Mouse (Mus musculus): ENCODE results near the gene Sf3b1. TPM values are rescaled to one million over a fixed set of nuclear protein-coding genes. Genes with fewer than 3 reads are reported as not detected.
"Not testable (repeated sequence)": the region's sequence is repeated elsewhere in the genome, so short reads cannot be mapped to it uniquely, and the experiment has no call there.

Gene Sf3b1
- polyA plus RNA-seq, 1 experiment: 172 TPM

DNA sequence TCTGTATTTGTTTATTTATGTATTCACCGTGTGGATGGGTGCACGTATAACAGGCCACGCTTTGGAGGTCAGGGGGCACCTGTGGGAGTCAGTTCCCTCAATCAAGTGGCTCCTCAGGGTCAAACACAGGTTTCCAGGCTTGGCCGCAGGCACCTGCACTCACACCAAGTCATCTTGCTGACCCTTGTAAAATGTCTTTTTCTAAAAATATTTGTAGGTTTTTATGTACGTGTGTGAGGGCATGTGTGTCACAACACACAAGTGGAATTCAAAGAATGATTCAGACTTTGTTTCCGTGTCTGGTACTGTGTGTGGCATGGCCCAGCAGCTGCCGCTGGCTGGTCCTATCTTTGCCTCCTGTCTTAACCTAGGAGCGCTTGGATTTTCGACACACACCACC lies 65.6 kb downstream of the Sf3b1 start:
- Histone ChIP-seq H3K4me1 (ENCODE audit: control insufficient read depth, insufficient read depth, low read length) (no peaks in the 10 kb centered on the region), H3K27ac (ENCODE audit: insufficient read depth, low read length) (no peak overlapping the region), H3K4me3 (ENCODE audit: insufficient read depth, low read length) (no peak overlapping the region)
- TF ChIP-seq POLR2A (IDR thresholded peaks at IDR 0.05; ENCODE audit: extremely low read depth, insufficient read depth, low read length) (no peak), CTCF (IDR thresholded peaks at IDR 0.05; ENCODE audit: extremely low read depth, insufficient read depth, low read length) (no peak)

GRCm38 (mm10) chr1:54960613-54961165 lies 66.6 kb downstream of the Sf3b1 start:
- Histone ChIP-seq H3K27ac (ENCODE audit: insufficient read depth, low read length) (no peak overlapping the region), H3K4me3 (ENCODE audit: insufficient read depth, low read length) (no peak overlapping the region), H3K4me1 (ENCODE audit: control insufficient read depth, insufficient read depth, low read length) (no peaks in the 10 kb centered on the region)
- TF ChIP-seq POLR2A (IDR thresholded peaks at IDR 0.05; ENCODE audit: extremely low read depth, insufficient read depth, low read length) (no peak), CTCF (IDR thresholded peaks at IDR 0.05; ENCODE audit: extremely low read depth, insufficient read depth, low read length) (no peak)

DNA sequence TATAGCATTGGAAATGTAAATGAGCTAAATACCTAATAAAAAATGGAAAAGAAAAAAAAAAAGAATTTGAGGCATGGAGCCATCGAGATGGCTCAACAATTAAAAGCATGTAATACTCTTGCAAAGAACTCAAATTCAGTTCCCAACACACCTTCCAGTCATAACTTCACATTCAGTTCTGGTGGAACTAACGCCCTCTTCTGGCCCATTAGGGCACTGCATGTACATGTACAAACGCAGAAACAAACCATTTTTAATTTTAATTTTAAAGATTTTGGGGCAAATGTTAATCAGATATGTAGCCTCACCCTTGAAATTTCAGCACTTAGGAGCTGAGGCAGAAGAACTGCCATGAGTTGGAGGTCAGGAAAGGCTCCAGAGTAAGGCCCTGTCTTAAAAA lies 68.8 kb downstream of the Sf3b1 start:
- Histone ChIP-seq H3K4me1 (ENCODE audit: control insufficient read depth, insufficient read depth, low read length) (no peaks in the 10 kb centered on the region), H3K27ac (ENCODE audit: insufficient read depth, low read length) (no peak overlapping the region), H3K4me3 (ENCODE audit: insufficient read depth, low read length) (no peak overlapping the region)
- TF ChIP-seq CTCF (IDR thresholded peaks at IDR 0.05; ENCODE audit: extremely low read depth, insufficient read depth, low read length): no peak
- TF ChIP-seq POLR2A (IDR thresholded peaks at IDR 0.05; ENCODE audit: extremely low read depth, insufficient read depth, low read length): no peak

GRCm38 (mm10) chr1:54956995-54957394 lies 70.3 kb downstream of the Sf3b1 start:
- not testable (repeated sequence) for H3K4me3 ChIP-seq (ENCODE audit: insufficient read depth, low read length); H3K4me1 ChIP-seq (ENCODE audit: control insufficient read depth, insufficient read depth, low read length); H3K27ac ChIP-seq (ENCODE audit: insufficient read depth, low read length)

GRCm38 (mm10) chr1:54954856-54955255 lies 72.4 kb downstream of the Sf3b1 start:
- Histone ChIP-seq H3K4me3 (ENCODE audit: insufficient read depth, low read length) (no peak overlapping the region), H3K4me1 (ENCODE audit: control insufficient read depth, insufficient read depth, low read length) (no peaks in the 10 kb centered on the region), H3K27ac (ENCODE audit: insufficient read depth, low read length) (no peak overlapping the region)
- TF ChIP-seq CTCF (IDR thresholded peaks at IDR 0.05; ENCODE audit: extremely low read depth, insufficient read depth, low read length): no peak

GRCm38 (mm10) chr1:54944648-54945047 lies 82.6 kb downstream of the Sf3b1 start:
- no peak overlapping the region for H3K27ac ChIP-seq (ENCODE audit: insufficient read depth, low read length)
- no peak overlapping the region for H3K4me3 ChIP-seq (ENCODE audit: insufficient read depth, low read length)
- TF ChIP-seq CTCF (IDR thresholded peaks at IDR 0.05; ENCODE audit: extremely low read depth, insufficient read depth, low read length) (no peak), POLR2A (IDR thresholded peaks at IDR 0.05; ENCODE audit: extremely low read depth, insufficient read depth, low read length) (no peak)
- H3K4me1 ChIP-seq (ENCODE audit: control insufficient read depth, insufficient read depth, low read length): no peaks in the 10 kb centered on the region

- no peak overlapping the region for H3K4me3 ChIP-seq (ENCODE audit: insufficient read depth, low read length)
- no peak for TF ChIP-seq CTCF (IDR thresholded peaks at IDR 0.05; ENCODE audit: extremely low read depth, insufficient read depth, low read length)
- no peaks in the 10 kb centered on the region for H3K4me1 ChIP-seq (ENCODE audit: control insufficient read depth, insufficient read depth, low read length)
- no peak overlapping the region for H3K27ac ChIP-seq (ENCODE audit: insufficient read depth, low read length)
These were observed 91.8 kb downstream of the Sf3b1 start for GRCm38 (mm10) chr1:54935466-54935865.

Other genes with a start within 250 kb of the Sf3b1 start
- 16.5 and 18.3 TPM in 2 replicates for gene Ankrd44, start 101.1 kb downstream of the Sf3b1 start, polyA plus RNA-seq (2012; rRNA removed)
- 29.1 and 34.7 TPM in 2 replicates for gene Coq10b, start 25.3 kb upstream of the Sf3b1 start, polyA plus RNA-seq (2012; rRNA removed)
- gene Hspe1, start 60.7 kb upstream of the Sf3b1 start, polyA plus RNA-seq (2012; rRNA removed): 141 and 142 TPM in 2 replicates
- 97.7 and 98.4 TPM in 2 replicates for gene Hspd1, start 60.8 kb upstream of the Sf3b1 start, polyA plus RNA-seq (2012; rRNA removed)
- gene Mob4, start 103.8 kb upstream of the Sf3b1 start, polyA plus RNA-seq (2012; rRNA removed): 39.2 and 39.8 TPM in 2 replicates
- 20.8 TPM in 2 replicates for gene Rftn2, start 199.3 kb upstream of the Sf3b1 start, polyA plus RNA-seq (2012; rRNA removed)
- 4.1 TPM in 2 replicates for gene Mars2, start 209.7 kb upstream of the Sf3b1 start, polyA plus RNA-seq (2012; rRNA removed)